Mouse (Mus musculus) lung, adult 2 months (tissue): ENCODE measurements around the gene Grm8. TPM values are rescaled to one million over a fixed set of nuclear protein-coding genes. Genes with fewer than 3 reads are reported as not detected.

Source experiments
- DNase-seq: peaks from one replicate; pipeline ENCODE4 v3.0.0; 2022
- H3K4me1 ChIP-seq: fragments of 200-500 bp; 2 replicates; pipeline ENCODE4 v1.6.1; 2011; ENCODE audit warnings: low read length; ENCODE audit not compliant: control insufficient read depth, insufficient read depth
- H3K4me3 ChIP-seq: fragments of 200-500 bp; replicated peaks from 2 replicates; pipeline ENCODE3; 2011; ENCODE audit warnings: low read depth, mild to moderate bottlenecking, control low read depth, low read length; ENCODE audit errors: extremely low read depth
- CTCF ChIP-seq: fragments of 200-500 bp; IDR thresholded peaks from 2 replicates; pipeline ENCODE4 v1.5.1; 2011; ENCODE audit warnings: mild to moderate bottlenecking, low read length, control low read depth; ENCODE audit not compliant: insufficient read depth
- POLR2A ChIP-seq: fragments of 200-500 bp; IDR thresholded peaks from 2 replicates; pipeline ENCODE4 v1.6.1; 2011; ENCODE audit warnings: low read depth, mild to moderate bottlenecking, control low read depth, low read length, borderline replicate concordance; ENCODE audit errors: extremely low read depth
- WGBS: fragments of 180-500 bp; shearing (Covaris S2); methylation state at CpG from one replicate; pipeline ENCODE4 v1.1.7; 2018; 5-methylcytosine and 5-hydroxymethylcytosine counted together
- polyA plus RNA-seq: library from polyadenylated mRNA; depleted of rRNA; stranded (reverse); fragments of >200 nt; gene quantifications from 2 replicates; pipeline ENCODE4 v1.2.3, GENCODE M21; 2012

The Grm8 gene
- polyA plus RNA-seq, 1 experiment, result not detected

- TF ChIP-seq POLR2A, result no peak
- TF ChIP-seq CTCF, result no peak
- no peak overlapping the region for H3K4me3 ChIP-seq
- 52% methylated on average over 1 of the region's 1 CpGs for WGBS
- no peaks in the 10 kb centered on the region for H3K4me1 ChIP-seq
- DNase-seq, result no peak
These were observed 819.0 kb downstream of the Grm8 start for GRCm38 (mm10) chr6:27316018-27316417.

GRCm38 (mm10) chr6:27314273-27315009 is 820.5 kb downstream of the Grm8 start:
- DNase-seq, result no peak
- 66% methylated on average over 5 of the region's 5 CpGs for WGBS
- no peak overlapping the region for H3K4me3 ChIP-seq
- H3K4me1 ChIP-seq, result no peaks in the 10 kb centered on the region
- TF ChIP-seq CTCF (no peak), POLR2A (no peak)

GRCm38 (mm10) chr6:27310401-27310800 is 824.6 kb downstream of the Grm8 start:
- DNase-seq, result no peak
- H3K4me1 ChIP-seq, result no peaks in the 10 kb centered on the region
- TF ChIP-seq POLR2A (no peak), CTCF (no peak)
- no peak overlapping the region for H3K4me3 ChIP-seq

- TF ChIP-seq POLR2A (no peak), CTCF (no peak)
- DNase-seq, result no peak
- no peak overlapping the region for H3K4me3 ChIP-seq
- no peaks in the 10 kb centered on the region for H3K4me1 ChIP-seq
- WGBS, result 56% methylated on average over 2 of the region's 2 CpGs
These were observed 829.6 kb downstream of the Grm8 start for GRCm38 (mm10) chr6:27305351-27305750.

- TF ChIP-seq CTCF (no peak), POLR2A (no peak)
- no peak for DNase-seq
- Histone ChIP-seq H3K4me3 (no peak overlapping the region), H3K4me1 (no peaks in the 10 kb centered on the region)
These were observed 870.0 kb downstream of the Grm8 start for GRCm38 (mm10) chr6:27264972-27265371.

DNA sequence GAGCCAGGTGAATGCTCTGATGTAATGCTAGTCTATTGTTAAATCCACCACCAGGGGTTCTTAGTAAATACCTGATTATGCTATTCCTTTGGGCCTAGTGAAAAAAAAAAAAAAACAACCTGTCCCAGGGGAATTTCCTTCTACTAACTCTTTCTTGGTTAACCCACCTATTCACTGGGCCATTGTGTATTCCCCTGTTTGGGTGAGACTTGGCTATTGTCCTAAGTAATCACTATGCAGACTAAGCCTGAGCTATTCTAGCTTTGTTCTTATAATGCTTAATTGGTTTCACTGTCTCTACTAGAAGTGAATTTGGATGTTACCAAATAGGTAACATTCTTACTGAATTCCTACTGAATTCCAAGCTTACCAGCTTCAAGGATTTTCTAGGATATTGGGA is 872.4 kb downstream of the Grm8 start:
- no peak for DNase-seq
- TF ChIP-seq POLR2A (no peak), CTCF (no peak)
- H3K4me1 ChIP-seq, result no peaks in the 10 kb centered on the region
- no peak overlapping the region for H3K4me3 ChIP-seq

DNA sequence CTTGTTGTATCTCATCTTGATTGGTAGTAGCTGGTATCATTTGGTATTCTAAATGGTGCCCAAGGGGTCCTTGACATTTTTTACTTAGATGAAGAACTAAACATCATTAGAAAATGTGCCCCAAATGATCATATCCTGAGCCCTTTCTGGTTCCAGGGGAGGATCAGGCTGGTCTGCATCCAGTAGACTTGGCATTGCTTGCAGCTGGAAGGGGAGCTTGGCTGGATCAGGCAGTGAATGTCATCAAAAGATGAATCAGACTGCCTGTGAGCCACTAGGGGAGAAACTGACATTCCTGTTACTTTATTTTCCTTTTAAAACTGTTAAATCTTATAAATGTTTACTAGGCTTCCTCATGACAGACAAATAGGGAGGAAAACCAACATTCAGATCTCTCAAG is 894.6 kb downstream of the Grm8 start:
- no peak for DNase-seq
- Histone ChIP-seq H3K4me1 (no peaks in the 10 kb centered on the region), H3K4me3 (no peak overlapping the region)
- TF ChIP-seq POLR2A (no peak), CTCF (no peak)

DNA sequence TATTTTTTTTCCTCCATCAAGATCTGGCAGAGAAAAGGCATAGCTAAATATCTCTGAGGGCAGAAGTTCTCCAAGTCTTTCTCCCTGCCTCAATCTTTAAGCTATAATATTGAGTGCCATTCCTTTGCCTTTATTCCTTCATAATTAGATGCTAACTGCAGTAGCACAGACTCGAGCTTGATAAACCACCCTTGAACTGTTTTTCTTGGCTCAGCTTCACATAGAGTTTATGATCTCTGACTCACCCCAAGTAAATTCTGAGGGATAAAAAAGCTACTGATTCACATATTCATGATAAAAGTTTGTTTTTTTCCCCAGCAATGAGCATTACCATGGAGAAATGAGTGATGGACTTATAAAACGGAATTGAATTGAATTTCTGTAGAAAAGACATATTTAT is 895.0 kb downstream of the Grm8 start:
- no peak overlapping the region for H3K4me3 ChIP-seq
- 47% methylated on average over 2 of the region's 2 CpGs for WGBS
- DNase-seq, result no peak

More for the DNA sequence above, 895.0 kb downstream of the Grm8 start:
- TF ChIP-seq POLR2A (no peak), CTCF (no peak)
- H3K4me1 ChIP-seq, result no peaks in the 10 kb centered on the region
